Mouse (Mus musculus): ENCODE data around the gene Ehd4. TPM values are rescaled to one million over a fixed set of nuclear protein-coding genes. Genes with fewer than 3 reads are reported as not detected.

The Ehd4 gene
- total RNA-seq, 2 experiments from 2014 or later, result 38.0 to 39.6 TPM

Other genes with a start within 250 kb of the Ehd4 start
- 10 to 100 TPM; 12.0 to 15.3 TPM for gene Mapkbp1, start 181.9 kb downstream of the Ehd4 start, total RNA-seq (2021)
- 10 to 100 TPM in 1 of 2 experiments, 1 to 10 TPM in 1; 9.3 to 11.9 TPM for gene Jmjd7, start 127.1 kb downstream of the Ehd4 start, total RNA-seq (2021)
- gene Gm28042, start 127.1 kb downstream of the Ehd4 start, total RNA-seq (2021), result 1 to 10 TPM in 1 of 2 experiments, under 1 TPM in 1; 0.69 to 4.7 TPM
- 1 to 10 TPM; 1.1 to 4.0 TPM for gene Pla2g4b, start 121.2 kb downstream of the Ehd4 start, total RNA-seq (2021)
- gene Pla2g4e, start 90.7 kb upstream of the Ehd4 start, total RNA-seq (2021), result 1 to 10 TPM in 1 of 2 experiments, under 1 TPM in 1; 0.99 to 3.6 TPM
- gene Pla2g4d, start 134.6 kb upstream of the Ehd4 start, total RNA-seq (2021), result under 1 TPM in 1 of 2 experiments, not detected in 1; 0.12 TPM
- gene Pla2g4f, start 159.6 kb upstream of the Ehd4 start, total RNA-seq (2021), result under 1 TPM in 1 of 2 experiments, not detected in 1; 0.12 TPM
- 10 to 100 TPM; 33.9 to 36.7 TPM for gene Vps39, start 198.5 kb upstream of the Ehd4 start, total RNA-seq (2021)
- 10 to 100 TPM; 30.3 to 45.3 TPM for gene Ganc, start 249.3 kb upstream of the Ehd4 start, total RNA-seq (2021)
- 10 to 100 TPM; 30.7 to 38.3 TPM for gene Tmem87a, start 249.5 kb upstream of the Ehd4 start, total RNA-seq (2021)

All from adrenal gland, postnatal 10 days (tissue).